Mouse (Mus musculus): Measurements from ENCODE around the gene Olfr589. TPM values are rescaled to one million over a fixed set of nuclear protein-coding genes. Genes with fewer than 3 reads are reported as not detected.
"Not testable (repeated sequence)": the region's sequence is repeated elsewhere in the genome, so short reads cannot be mapped to it uniquely, and the experiment has no call there.

Olfr589 gene
- polyA plus RNA-seq (2012; rRNA removed) = not detected in 2 replicates

GRCm38 (mm10) chr7:103156256-103156655, at the start of gene Olfr589:
Gene Olfr589 (minus strand): TSS chr7:103156356.
- DNase-seq (ENCODE audit: low read depth, low spot score) = no peak
- 38% methylated on average over 2 of the region's 2 CpGs for WGBS

GRCm38 (mm10) chr7:103184503-103184902, 28.3 kb upstream of the Olfr589 start, which contains the start of gene Olfr592:
Gene Olfr592 (plus strand): TSS chr7:103184803.
- WGBS = 76% methylated on average over 1 of the region's 1 CpGs
- not testable (repeated sequence) for DNase-seq (ENCODE audit: low read depth, low spot score)

GRCm38 (mm10) chr7:103178240-103178639, 22.1 kb upstream of the Olfr589 start, which contains the start of gene Olfr591:
Gene Olfr591 (minus strand): TSS chr7:103178340.
- DNase-seq (ENCODE audit: low read depth, low spot score) = no peak
- WGBS = 72% methylated on average over 1 of the region's 1 CpGs

GRCm38 (mm10) chr7:103169697-103170096, 13.5 kb upstream of the Olfr589 start:
- WGBS = 70% methylated on average over 5 of the region's 5 CpGs
- DNase-seq (ENCODE audit: low read depth, low spot score) = no peak

- DNase-seq (ENCODE audit: low read depth, low spot score) = no peak
- WGBS = 60% methylated on average over 1 of the region's 1 CpGs
Measured at GRCm38 (mm10) chr7:103140579-103140978, 15.6 kb downstream of the Olfr589 start, which contains the start of gene Olfr588-ps1. Gene Olfr588-ps1 (plus strand): TSS chr7:103140879.

GRCm38 (mm10) chr7:103125538-103125937, 30.6 kb downstream of the Olfr589 start, which contains the start of gene Olfr586:
Gene Olfr586 (minus strand): TSS chr7:103125638.
- WGBS = 84% methylated on average over 3 of the region's 3 CpGs
- no peak for DNase-seq (ENCODE audit: low read depth, low spot score)

GRCm38 (mm10) chr7:103119406-103119805, 36.8 kb downstream of the Olfr589 start:
- 44% methylated on average over 3 of the region's 3 CpGs for WGBS
- DNase-seq (ENCODE audit: low read depth, low spot score) = no peak

Other genes starting within 250 kb of the Olfr589 start
- not detected in 2 replicates for gene Olfr571, start 238.8 kb downstream of the Olfr589 start, polyA plus RNA-seq (2012; rRNA removed)
- gene Olfr572, start 231.9 kb downstream of the Olfr589 start, polyA plus RNA-seq (2012; rRNA removed) = not detected in 2 replicates
- not detected in 2 replicates for gene Olfr573-ps1, start 213.8 kb downstream of the Olfr589 start, polyA plus RNA-seq (2012; rRNA removed)
- gene Olfr574, start 207.9 kb downstream of the Olfr589 start, polyA plus RNA-seq (2012; rRNA removed) = not detected in 2 replicates
- gene Olfr575, start 197.6 kb downstream of the Olfr589 start, polyA plus RNA-seq (2012; rRNA removed) = not detected in 2 replicates
- gene Olfr576, start 193.7 kb downstream of the Olfr589 start, polyA plus RNA-seq (2012; rRNA removed) = not detected in 2 replicates
- gene Olfr577, start 180.4 kb downstream of the Olfr589 start, polyA plus RNA-seq (2012; rRNA removed) = not detected in 2 replicates
- not detected in 2 replicates for gene Olfr578, start 167.0 kb downstream of the Olfr589 start, polyA plus RNA-seq (2012; rRNA removed)
- gene Olfr582, start 118.3 kb downstream of the Olfr589 start, polyA plus RNA-seq (2012; rRNA removed) = not detected in 2 replicates
- gene Olfr583, start 105.1 kb downstream of the Olfr589 start, polyA plus RNA-seq (2012; rRNA removed) = not detected in 2 replicates
- not detected in 2 replicates for gene Olfr584, start 74.5 kb downstream of the Olfr589 start, polyA plus RNA-seq (2012; rRNA removed)
- gene Olfr585, start 58.6 kb downstream of the Olfr589 start, polyA plus RNA-seq (2012; rRNA removed) = not detected in 2 replicates
- not detected in 2 replicates for gene Olfr586, start 30.7 kb downstream of the Olfr589 start, polyA plus RNA-seq (2012; rRNA removed)
- gene Olfr588-ps1, start 15.5 kb downstream of the Olfr589 start, polyA plus RNA-seq (2012; rRNA removed) = not detected in 2 replicates
- gene Olfr591, start 22.0 kb upstream of the Olfr589 start, polyA plus RNA-seq (2012; rRNA removed) = not detected in 2 replicates
- not detected in 2 replicates for gene Olfr592, start 28.4 kb upstream of the Olfr589 start, polyA plus RNA-seq (2012; rRNA removed)
- not detected in 2 replicates for gene Olfr593, start 55.5 kb upstream of the Olfr589 start, polyA plus RNA-seq (2012; rRNA removed)
- gene Olfr594, start 60.6 kb upstream of the Olfr589 start, polyA plus RNA-seq (2012; rRNA removed) = not detected in 2 replicates
- gene Usp17ld, start 96.1 kb upstream of the Olfr589 start, polyA plus RNA-seq (2012; rRNA removed) = not detected in 2 replicates
- gene Olfr596, start 149.3 kb upstream of the Olfr589 start, polyA plus RNA-seq (2012; rRNA removed) = not detected in 2 replicates
- not detected in 2 replicates for gene Olfr597, start 160.0 kb upstream of the Olfr589 start, polyA plus RNA-seq (2012; rRNA removed)
- gene Olfr598, start 167.2 kb upstream of the Olfr589 start, polyA plus RNA-seq (2012; rRNA removed) = not detected in 2 replicates
- gene Olfr599, start 179.6 kb upstream of the Olfr589 start, polyA plus RNA-seq (2012; rRNA removed) = not detected in 2 replicates
- not detected in 2 replicates for gene Olfr600, start 193.3 kb upstream of the Olfr589 start, polyA plus RNA-seq (2012; rRNA removed)
- not detected in 2 replicates for gene Olfr601, start 206.3 kb upstream of the Olfr589 start, polyA plus RNA-seq (2012; rRNA removed)
- gene Olfr603, start 229.8 kb upstream of the Olfr589 start, polyA plus RNA-seq (2012; rRNA removed) = not detected in 2 replicates

Data from large intestine, adult 2 months (tissue).